Mouse (Mus musculus) embryonic facial prominence, embryonic 11.5 days (tissue): Measurements from ENCODE around the gene Ttll5. TPM values are rescaled to one million over a fixed set of nuclear protein-coding genes. Genes with fewer than 3 reads are reported as not detected.

Experiments used
- ATAC-seq: fragments of 200-750 bp; cut with Nextera tagmentation; replicated peaks from 2 replicates; pipeline ENCODE4 v1.8.0; 2017; ENCODE audit warnings: low read depth; ENCODE audit not compliant: insufficient number of reproducible peaks, low FRiP score, low TSS enrichment
- DNase-seq: peaks from one replicate; pipeline ENCODE4 v3.0.0-alpha.2; 2015; ENCODE audit warnings: low spot score
- H3K27ac ChIP-seq: fragments of 300-500 bp; sonication (generic); replicated peaks from 2 replicates; pipeline ENCODE4 v1.5.1; 2014; ENCODE audit warnings: mild to moderate bottlenecking, low read depth, low read length, control low read depth
- H3K27me3 ChIP-seq: fragments of 300-500 bp; sonication (generic); 2 replicates; pipeline ENCODE4 v1.6.1; 2014; ENCODE audit warnings: mild to moderate bottlenecking, low read length, moderate library complexity, mixed read lengths; ENCODE audit not compliant: control insufficient read depth, insufficient read depth
- H3K36me3 ChIP-seq: fragments of 300-500 bp; sonication (generic); replicated peaks from 2 replicates; pipeline ENCODE4 v1.6.1; 2014; ENCODE audit warnings: low read depth, mild to moderate bottlenecking, low read length, moderate library complexity, mixed read lengths; ENCODE audit not compliant: control insufficient read depth, insufficient read depth
- H3K4me1 ChIP-seq: fragments of 300-500 bp; sonication (generic); 2 replicates; pipeline ENCODE4 v1.6.1; 2014; ENCODE audit warnings: low read length, mixed read lengths; ENCODE audit not compliant: control insufficient read depth, insufficient read depth
- H3K4me2 ChIP-seq: fragments of 300-500 bp; sonication (generic); 2 replicates; pipeline ENCODE4 v1.6.1; 2014; ENCODE audit warnings: low read depth, mild to moderate bottlenecking, control low read depth, low read length, moderate library complexity
- H3K4me3 ChIP-seq: fragments of 300-500 bp; sonication (generic); 2 replicates; pipeline ENCODE4 v1.5.1; 2014; ENCODE audit warnings: low read depth, low read length, control low read depth
- H3K9ac ChIP-seq: fragments of 300-500 bp; sonication (generic); replicated peaks from 2 replicates; pipeline ENCODE4 v1.6.1; 2014; ENCODE audit warnings: mild to moderate bottlenecking, control low read depth, low read length
- H3K9me3 ChIP-seq: fragments of 300-500 bp; sonication (generic); replicated peaks from 2 replicates; pipeline ENCODE4 v1.6.1; 2016; ENCODE audit warnings: mild to moderate bottlenecking, low read length, inconsistent platforms, mixed read lengths; ENCODE audit not compliant: control insufficient read depth
- WGBS: fragments of 180-500 bp; shearing (Covaris S2); extraction: QIAGEN DNeasy Blood & Tissue Kit; methylation state at CpG from one replicate; pipeline ENCODE4 v1.1.7; 2014; 5-methylcytosine and 5-hydroxymethylcytosine counted together
- polyA plus RNA-seq: library from polyadenylated mRNA; unstranded; fragments of >200 nt; fragmentation: Nextera tagmentation; extraction: Ambion mirVana; gene quantifications from 2 replicates; pipeline ENCODE4 v1.2.1, GENCODE M21; 2014

Ttll5 gene
- polyA plus RNA-seq, 1 experiment from 2014 or later = 16.4 TPM

GRCm38 (mm10) chr12:85960699-85961098 is 136.2 kb downstream of the Ttll5 start:
- Histone ChIP-seq H3K9me3 (no peaks in the 10 kb centered on the region), H3K27ac (no peak overlapping the region), H3K4me1 (no peaks in the 10 kb centered on the region), H3K27me3 (no peaks in the 10 kb centered on the region), H3K4me2 (no peak overlapping the region), H3K36me3 (no peaks in the 10 kb centered on the region), H3K9ac (no peak overlapping the region), H3K4me3 (no peak overlapping the region)
- ATAC-seq (no peak), DNase-seq (no peak)
- 80% methylated on average over 4 of the region's 4 CpGs for WGBS

- no peak for DNase-seq
- 70% methylated on average over 2 of the region's 2 CpGs for WGBS
These were observed 138.7 kb downstream of the Ttll5 start for GRCm38 (mm10) chr12:85963160-85963559.

GRCm38 (mm10) chr12:85963699-85964098 is 139.2 kb downstream of the Ttll5 start:
- no peaks in the 10 kb centered on the region for H3K4me1 ChIP-seq
- no peak overlapping the region for H3K4me3 ChIP-seq
- 81% methylated on average over 11 of the region's 11 CpGs for WGBS
- H3K27ac ChIP-seq = no peak overlapping the region
- no peak overlapping the region for H3K9ac ChIP-seq
- H3K27me3 ChIP-seq = no peaks in the 10 kb centered on the region
- H3K4me2 ChIP-seq = no peak overlapping the region
- H3K9me3 ChIP-seq = no peaks in the 10 kb centered on the region
- DNase-seq = no peak
- H3K36me3 ChIP-seq = no peaks in the 10 kb centered on the region
- no peak for ATAC-seq

More at GRCm38 (mm10) chr12:85963160-85963559, 138.7 kb downstream of the Ttll5 start:
- Histone ChIP-seq H3K4me3 (no peak overlapping the region), H3K4me2 (no peak overlapping the region), H3K9me3 (no peaks in the 10 kb centered on the region), H3K27ac (no peak overlapping the region), H3K9ac (no peak overlapping the region), H3K27me3 (no peaks in the 10 kb centered on the region), H3K4me1 (no peaks in the 10 kb centered on the region), H3K36me3 (no peaks in the 10 kb centered on the region)
- no peak for ATAC-seq

- Histone ChIP-seq H3K4me2 (no peak overlapping the region), H3K9ac (no peak overlapping the region), H3K9me3 (no peaks in the 10 kb centered on the region), H3K36me3 (no peaks in the 10 kb centered on the region), H3K4me3 (no peak overlapping the region), H3K4me1 (no peaks in the 10 kb centered on the region), H3K27me3 (no peaks in the 10 kb centered on the region), H3K27ac (no peak overlapping the region)
- WGBS = 85% methylated on average over 3 of the region's 3 CpGs
- no peak for DNase-seq
- ATAC-seq = no peak
These were observed 140.0 kb downstream of the Ttll5 start for GRCm38 (mm10) chr12:85964436-85964835.

DNA sequence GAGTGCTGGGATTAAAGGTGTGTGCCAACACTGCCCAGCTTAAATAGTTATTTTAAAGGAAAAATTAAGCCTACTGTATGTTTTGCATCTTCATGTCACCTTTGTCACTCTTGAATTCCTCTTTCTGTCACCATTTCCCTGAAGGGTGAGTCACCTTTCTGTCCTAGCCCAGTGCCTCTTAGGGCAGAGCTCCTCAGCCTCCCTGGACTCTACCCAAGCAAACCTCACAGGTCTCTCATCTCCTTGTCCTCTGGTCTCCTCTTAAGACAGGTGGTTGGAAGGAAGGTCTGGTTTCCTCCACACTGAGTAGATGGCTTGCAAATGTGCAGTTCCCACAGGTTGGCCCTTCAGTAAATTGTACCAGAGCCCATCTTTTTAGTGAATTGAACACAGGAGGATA is 143.4 kb downstream of the Ttll5 start:
- H3K9me3 ChIP-seq = no peaks in the 10 kb centered on the region
- H3K9ac ChIP-seq = no peak overlapping the region
- no peak for ATAC-seq
- no peak overlapping the region for H3K4me3 ChIP-seq
- no peak overlapping the region for H3K27ac ChIP-seq
- no peaks in the 10 kb centered on the region for H3K27me3 ChIP-seq
- no peaks in the 10 kb centered on the region for H3K4me1 ChIP-seq
- H3K4me2 ChIP-seq = no peak overlapping the region
- no peaks in the 10 kb centered on the region for H3K36me3 ChIP-seq
- no peak for DNase-seq

DNA sequence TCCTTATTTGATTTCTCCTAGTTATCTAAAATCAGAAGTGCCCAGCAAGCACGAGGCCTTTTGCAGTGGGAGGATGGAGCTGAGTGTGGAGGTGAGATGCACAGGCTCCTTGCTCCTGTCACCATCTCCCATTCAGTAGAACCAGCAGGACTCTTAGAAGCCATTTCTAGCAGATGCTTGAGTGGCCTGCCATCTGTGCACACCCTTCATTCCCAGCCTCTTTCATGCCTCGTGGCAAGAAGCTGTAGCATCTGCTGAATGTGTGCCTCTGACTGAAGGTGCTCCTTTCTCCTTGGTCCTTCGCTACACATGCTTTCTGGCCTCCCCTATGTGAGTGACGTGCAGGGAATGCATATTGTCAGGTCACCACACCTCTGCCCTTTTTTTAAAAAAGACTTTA is 143.9 kb downstream of the Ttll5 start:
- no peak overlapping the region for H3K4me3 ChIP-seq
- H3K4me2 ChIP-seq = no peak overlapping the region
- ATAC-seq (no peak), DNase-seq (no peak)
- no peaks in the 10 kb centered on the region for H3K27me3 ChIP-seq
- no peak overlapping the region for H3K9ac ChIP-seq
- H3K9me3 ChIP-seq = no peaks in the 10 kb centered on the region
- H3K36me3 ChIP-seq = no peaks in the 10 kb centered on the region
- H3K27ac ChIP-seq = no peak overlapping the region
- H3K4me1 ChIP-seq = no peaks in the 10 kb centered on the region
- WGBS = 80% methylated on average over 4 of the region's 4 CpGs

DNA sequence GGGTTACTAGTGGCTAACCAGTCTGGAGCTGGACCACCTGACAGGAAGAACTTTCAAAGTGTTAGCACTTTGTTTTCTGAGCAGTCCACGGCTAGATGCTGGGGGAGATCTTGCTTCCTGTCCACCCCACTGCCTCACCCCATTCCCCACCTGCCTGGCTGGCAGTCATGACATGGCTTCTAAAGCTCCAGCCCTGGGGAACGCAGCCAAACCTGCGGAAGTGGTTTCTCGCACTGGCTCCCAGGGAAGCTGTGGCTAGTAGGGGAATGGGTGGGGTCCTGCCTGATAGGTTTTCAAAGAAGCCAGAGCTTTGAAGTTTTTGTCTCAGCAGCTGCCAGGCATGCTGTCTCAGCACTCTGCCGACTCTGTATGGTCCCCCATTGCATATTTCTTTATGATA is 145.1 kb downstream of the Ttll5 start:
- H3K9me3 ChIP-seq = no peaks in the 10 kb centered on the region
- WGBS = 62% methylated on average over 5 of the region's 5 CpGs
- no peak overlapping the region for H3K4me3 ChIP-seq
- H3K27me3 ChIP-seq = no peaks in the 10 kb centered on the region
- DNase-seq (no peak), ATAC-seq (no peak)
- H3K4me1 ChIP-seq = no peaks in the 10 kb centered on the region
- H3K9ac ChIP-seq = no peak overlapping the region
- no peaks in the 10 kb centered on the region for H3K36me3 ChIP-seq
- no peak overlapping the region for H3K4me2 ChIP-seq
- H3K27ac ChIP-seq = no peak overlapping the region

GRCm38 (mm10) chr12:85970191-85970590 is 145.7 kb downstream of the Ttll5 start:
- Histone ChIP-seq H3K27me3 (no peaks in the 10 kb centered on the region), H3K36me3 (no peaks in the 10 kb centered on the region), H3K9ac (no peak overlapping the region), H3K9me3 (no peaks in the 10 kb centered on the region), H3K4me1 (no peaks in the 10 kb centered on the region), H3K4me2 (no peak overlapping the region), H3K27ac (no peak overlapping the region), H3K4me3 (no peak overlapping the region)
- 84% methylated on average over 5 of the region's 5 CpGs for WGBS
- ATAC-seq = no peak
- DNase-seq = no peak
